Mouse (Mus musculus): ENCODE results near the gene Nhsl2. TPM values are rescaled to one million over a fixed set of nuclear protein-coding genes. Genes with fewer than 3 reads are reported as not detected.
"Not testable (repeated sequence)": the region's sequence is repeated elsewhere in the genome, so short reads cannot be mapped to it uniquely, and the experiment has no call there.

Gene Nhsl2
- polyA plus RNA-seq (2014; fragmentation: Nextera tagmentation; extraction: Ambion mirVana): 17.2 and 20.3 TPM in 2 replicates

DNA sequence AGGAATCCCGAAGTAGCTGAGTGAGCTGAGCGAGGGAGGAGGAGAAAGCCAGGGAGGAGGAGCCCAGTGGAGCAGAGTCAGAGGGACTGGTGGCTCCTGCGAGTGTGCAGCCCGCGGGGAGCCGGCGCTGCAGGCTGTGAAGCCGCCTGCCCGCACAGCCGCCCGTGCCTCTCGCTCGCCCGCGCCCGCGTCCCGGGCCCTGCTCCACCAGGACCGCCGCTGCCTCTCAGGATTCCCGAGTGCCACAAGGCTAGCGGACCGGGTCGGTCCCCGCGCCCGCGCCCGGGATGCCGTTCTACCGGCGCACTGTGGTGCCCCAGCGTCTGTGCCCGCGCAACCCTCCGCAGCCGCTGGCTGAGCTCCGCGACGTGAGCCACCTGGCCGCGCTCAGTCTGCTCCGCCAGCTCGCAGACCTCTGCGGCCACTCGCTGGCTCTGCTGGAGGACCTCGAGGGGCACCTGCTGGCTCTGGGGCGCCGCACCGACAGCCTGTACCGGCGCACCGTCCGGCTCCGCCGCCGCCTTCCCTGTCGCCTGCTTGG is at the start of gene Nhsl2:
Nhsl2 (plus strand) TSS at position 105 of the 541 bp plus-strand sequence.
- WGBS (ENCODE audit: insufficient replicate concordance): 11% methylated on average over 40 of the region's 58 CpGs
- no peaks in the 10 kb centered on the region for H3K36me3 ChIP-seq (ENCODE audit: control insufficient read depth, insufficient read depth, low read length)
- peaks cover 15% of the 10 kb centered on the region; the same call in 1 of the 2 replicates for H3K4me1 ChIP-seq (ENCODE audit: control insufficient read depth, insufficient read depth, low read length)
- peaks cover 38% of the 10 kb centered on the region for H3K27me3 ChIP-seq (ENCODE audit: control insufficient read depth, insufficient read depth, low read length)
- ATAC-seq (replicated peaks; ENCODE audit: insufficient number of reproducible peaks, low FRiP score, low TSS enrichment): 0 out of 2 replicates have a peak, but pooled peaks have one; percentile 68
- H3K9me3 ChIP-seq (replicated peaks; ENCODE audit: control insufficient read depth, low read length): no peaks in the 10 kb centered on the region; the same call in 1 of the 2 replicates
- peak within 1 kb of the TSS; percentile 65 for H3K4me2 ChIP-seq
- peak within 1 kb of the TSS; percentile 66 for H3K27ac ChIP-seq (ENCODE audit: low read depth, low read length)
- peak within 1 kb of the TSS; percentile 69 for H3K4me3 ChIP-seq (ENCODE audit: low read depth, low read length)
- peak within 1 kb of the TSS; percentile 79 for H3K9ac ChIP-seq (ENCODE audit: low read depth, low read length)

DNA sequence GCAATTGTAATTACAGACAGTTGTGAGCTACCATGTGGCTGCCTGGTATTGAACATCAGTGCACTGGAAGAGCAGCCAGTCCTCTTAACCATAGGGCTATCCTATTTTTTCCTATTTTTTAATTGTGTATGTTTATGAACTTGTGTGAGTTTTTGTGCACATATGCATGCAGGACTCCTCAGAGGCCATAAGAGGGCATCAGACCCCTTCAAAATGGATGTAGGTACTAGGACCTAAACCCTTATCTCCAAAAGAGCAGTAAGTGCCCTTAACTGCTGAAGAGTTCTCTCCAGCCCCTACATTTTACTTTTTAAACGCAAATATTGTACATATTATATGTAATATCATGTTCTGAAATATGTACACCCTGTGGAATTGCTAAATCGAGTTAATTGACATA is 43.7 kb upstream of the Nhsl2 start:
- H3K9ac ChIP-seq (ENCODE audit: low read depth, low read length): no peak overlapping the region
- WGBS (ENCODE audit: insufficient replicate concordance): 27% methylated on average over 2 of the region's 2 CpGs
- H3K9me3 ChIP-seq (replicated peaks; ENCODE audit: control insufficient read depth, low read length): no peaks in the 10 kb centered on the region
- no peak overlapping the region for H3K4me2 ChIP-seq
- H3K36me3 ChIP-seq (ENCODE audit: control insufficient read depth, insufficient read depth, low read length): no peaks in the 10 kb centered on the region
- no peak overlapping the region for H3K27ac ChIP-seq (ENCODE audit: low read depth, low read length)
- H3K27me3 ChIP-seq (ENCODE audit: control insufficient read depth, insufficient read depth, low read length): peaks cover 5% of the 10 kb centered on the region; the same call in 1 of the 2 replicates
- H3K4me1 ChIP-seq (ENCODE audit: control insufficient read depth, insufficient read depth, low read length): no peaks in the 10 kb centered on the region
- no peak for ATAC-seq (replicated peaks; ENCODE audit: insufficient number of reproducible peaks, low FRiP score, low TSS enrichment)
- H3K4me3 ChIP-seq (ENCODE audit: low read depth, low read length): no peak overlapping the region

DNA sequence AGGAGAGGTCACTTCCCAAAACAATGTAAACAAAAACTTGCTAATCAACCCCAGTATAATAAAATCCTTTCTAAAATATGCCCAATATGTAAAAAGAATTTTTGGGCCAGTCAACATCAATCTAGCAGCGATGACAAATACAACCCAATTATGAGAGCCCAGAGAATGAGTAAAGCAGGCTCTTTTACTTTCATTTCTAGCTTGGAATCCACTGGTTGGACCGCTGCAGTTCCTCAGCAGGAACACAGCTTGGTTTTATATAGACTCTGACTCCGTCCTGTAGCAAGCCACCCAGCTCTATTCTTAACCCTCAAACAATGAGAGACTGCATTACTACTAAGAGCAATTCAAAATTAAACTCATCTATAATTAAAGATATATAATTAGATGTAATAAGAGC is 37.4 kb upstream of the Nhsl2 start:
- Histone ChIP-seq H3K9me3 (replicated peaks; ENCODE audit: control insufficient read depth, low read length) (no peaks in the 10 kb centered on the region), H3K4me1 (ENCODE audit: control insufficient read depth, insufficient read depth, low read length) (no peaks in the 10 kb centered on the region), H3K27ac (ENCODE audit: low read depth, low read length) (no peak overlapping the region), H3K36me3 (ENCODE audit: control insufficient read depth, insufficient read depth, low read length) (no peaks in the 10 kb centered on the region), H3K9ac (ENCODE audit: low read depth, low read length) (no peak overlapping the region), H3K27me3 (ENCODE audit: control insufficient read depth, insufficient read depth, low read length) (0 out of 2 replicates have a peak, but pooled peaks cover 2% of the 10 kb centered on the region), H3K4me2 (no peak overlapping the region), H3K4me3 (ENCODE audit: low read depth, low read length) (no peak overlapping the region)
- WGBS (ENCODE audit: insufficient replicate concordance): 60% methylated on average over 3 of the region's 3 CpGs
- ATAC-seq (replicated peaks; ENCODE audit: insufficient number of reproducible peaks, low FRiP score, low TSS enrichment): no peak

GRCm38 (mm10) chrX:101819163-101819562 is 30.0 kb upstream of the Nhsl2 start:
- ATAC-seq (replicated peaks; ENCODE audit: insufficient number of reproducible peaks, low FRiP score, low TSS enrichment): no peak
- Histone ChIP-seq H3K27ac (ENCODE audit: low read depth, low read length) (no peak overlapping the region), H3K36me3 (ENCODE audit: control insufficient read depth, insufficient read depth, low read length) (no peaks in the 10 kb centered on the region), H3K9me3 (replicated peaks; ENCODE audit: control insufficient read depth, low read length) (no peaks in the 10 kb centered on the region), H3K4me2 (no peak overlapping the region), H3K4me1 (ENCODE audit: control insufficient read depth, insufficient read depth, low read length) (no peaks in the 10 kb centered on the region), H3K4me3 (ENCODE audit: low read depth, low read length) (no peak overlapping the region), H3K9ac (ENCODE audit: low read depth, low read length) (no peak overlapping the region), H3K27me3 (ENCODE audit: control insufficient read depth, insufficient read depth, low read length) (peaks cover 8% of the 10 kb centered on the region)
- 67% methylated on average over 1 of the region's 1 CpGs for WGBS (ENCODE audit: insufficient replicate concordance)

- H3K27me3 ChIP-seq (ENCODE audit: control insufficient read depth, insufficient read depth, low read length); H3K4me1 ChIP-seq (ENCODE audit: control insufficient read depth, insufficient read depth, low read length); H3K4me3 ChIP-seq (ENCODE audit: low read depth, low read length); H3K36me3 ChIP-seq (ENCODE audit: control insufficient read depth, insufficient read depth, low read length); ATAC-seq (replicated peaks; ENCODE audit: insufficient number of reproducible peaks, low FRiP score, low TSS enrichment); H3K9me3 ChIP-seq (replicated peaks; ENCODE audit: control insufficient read depth, low read length); H3K27ac ChIP-seq (ENCODE audit: low read depth, low read length); H3K9ac ChIP-seq (ENCODE audit: low read depth, low read length); H3K4me2 ChIP-seq: not testable (repeated sequence)
Measured at GRCm38 (mm10) chrX:101819980-101820379, 29.2 kb upstream of the Nhsl2 start.

- H3K4me1 ChIP-seq (ENCODE audit: control insufficient read depth, insufficient read depth, low read length): peaks cover 14% of the 10 kb centered on the region; the same call in 1 of the 2 replicates
- 32% methylated on average over 5 of the region's 5 CpGs for WGBS (ENCODE audit: insufficient replicate concordance)
- peak overlapping the region; percentile 75 for H3K27ac ChIP-seq (ENCODE audit: low read depth, low read length)
- no peaks in the 10 kb centered on the region; the same call in 1 of the 2 replicates for H3K9me3 ChIP-seq (replicated peaks; ENCODE audit: control insufficient read depth, low read length)
- H3K9ac ChIP-seq (ENCODE audit: low read depth, low read length): 0 out of 2 replicates have a peak overlapping the region, but pooled peaks have one; percentile 34
- ATAC-seq (replicated peaks; ENCODE audit: insufficient number of reproducible peaks, low FRiP score, low TSS enrichment): peak; percentile 46; the same call in 1 of the 2 replicates
- H3K36me3 ChIP-seq (ENCODE audit: control insufficient read depth, insufficient read depth, low read length): no peaks in the 10 kb centered on the region
- H3K27me3 ChIP-seq (ENCODE audit: control insufficient read depth, insufficient read depth, low read length): peaks cover 38% of the 10 kb centered on the region
- no peak overlapping the region for H3K4me2 ChIP-seq
- no peak overlapping the region for H3K4me3 ChIP-seq (ENCODE audit: low read depth, low read length)
Measured at GRCm38 (mm10) chrX:101847191-101847795, 1.9 kb upstream of the Nhsl2 start.

DNA sequence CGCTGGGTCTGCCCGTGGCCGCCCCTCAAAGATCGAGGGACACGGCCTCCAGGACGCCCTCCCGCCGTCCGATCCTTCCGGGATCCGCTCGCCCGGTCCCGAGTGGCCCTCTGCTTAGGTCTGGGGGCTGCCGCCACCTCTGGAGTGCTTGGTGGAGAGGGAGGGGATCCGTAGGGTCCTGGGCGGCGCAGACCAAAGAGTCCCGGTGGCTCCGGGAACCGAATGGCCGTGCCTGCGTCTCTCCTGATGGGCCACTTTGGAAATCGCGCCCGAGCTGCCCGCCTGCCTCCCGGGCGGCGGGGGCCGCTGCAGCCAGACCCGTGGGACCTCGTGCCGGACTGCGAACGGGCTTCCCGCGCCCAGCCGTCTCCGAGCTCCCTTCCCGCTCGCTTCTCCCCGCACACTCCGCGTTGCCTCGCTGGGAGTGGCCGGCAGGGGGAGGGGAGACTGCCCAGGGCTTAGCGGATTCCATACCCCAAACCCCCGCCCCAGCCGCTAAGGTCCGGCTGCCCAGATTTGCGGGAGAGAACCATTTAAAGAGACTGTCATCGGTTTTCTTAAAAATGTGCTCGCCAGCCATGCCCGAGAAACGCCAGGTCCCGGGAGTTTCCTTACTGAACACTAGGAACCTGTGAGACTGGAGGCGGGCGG is 841 bp downstream of the Nhsl2 start:
- Histone ChIP-seq H3K9ac (ENCODE audit: low read depth, low read length) (peak overlapping the region; percentile 79), H3K27ac (ENCODE audit: low read depth, low read length) (peak overlapping the region; percentile 66; the same call in 1 of the 2 replicates), H3K4me2 (peak overlapping the region; percentile 65), H3K9me3 (replicated peaks; ENCODE audit: control insufficient read depth, low read length) (no peaks in the 10 kb centered on the region; the same call in 1 of the 2 replicates), H3K27me3 (ENCODE audit: control insufficient read depth, insufficient read depth, low read length) (peaks cover 38% of the 10 kb centered on the region), H3K36me3 (ENCODE audit: control insufficient read depth, insufficient read depth, low read length) (no peaks in the 10 kb centered on the region), H3K4me1 (ENCODE audit: control insufficient read depth, insufficient read depth, low read length) (peaks cover 18% of the 10 kb centered on the region; the same call in 1 of the 2 replicates), H3K4me3 (ENCODE audit: low read depth, low read length) (peak overlapping the region; percentile 69)
- ATAC-seq (replicated peaks; ENCODE audit: insufficient number of reproducible peaks, low FRiP score, low TSS enrichment): peak; percentile 42; the same call in 1 of the 2 replicates
- whole genome bisulfite sequencing (ENCODE audit: insufficient replicate concordance): 21% methylated on average over 51 of the region's 59 CpGs

DNA sequence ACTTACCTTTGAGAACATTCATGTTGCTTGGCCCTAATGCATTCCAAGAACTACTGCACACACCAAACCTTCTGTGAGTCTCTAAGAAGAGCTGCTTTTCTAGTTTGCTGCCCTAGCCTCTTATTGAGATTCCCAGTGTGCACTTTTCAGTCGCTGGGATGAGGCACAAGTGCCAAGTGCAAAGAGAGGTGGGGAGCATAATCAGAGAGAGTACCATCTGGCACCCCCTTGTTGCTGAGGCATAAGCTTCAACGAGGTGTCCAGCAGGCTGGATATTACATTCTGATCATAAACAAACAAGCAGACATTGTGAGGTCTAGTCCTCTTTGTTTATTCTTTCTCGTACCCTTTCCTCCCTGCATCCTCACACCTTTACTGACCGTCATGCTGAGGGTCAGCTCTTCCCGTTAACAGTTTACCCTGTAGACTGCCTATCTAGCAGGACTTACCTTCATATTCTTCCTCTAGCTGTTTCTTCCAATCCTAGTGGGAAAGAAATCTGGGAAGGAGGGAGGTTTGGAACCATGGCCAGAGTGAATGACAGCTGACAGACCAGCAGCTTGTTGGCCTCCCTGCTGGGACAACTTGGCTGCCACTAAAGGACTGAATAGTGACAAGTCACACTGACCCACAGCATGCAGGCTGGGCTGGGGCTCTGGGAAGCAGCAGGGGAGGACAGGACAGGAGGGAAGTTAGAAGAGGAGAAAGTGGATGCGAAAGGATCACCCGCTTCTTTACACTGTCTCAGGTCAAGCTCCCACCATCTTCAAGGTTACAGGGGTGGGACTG is 2.6 kb downstream of the Nhsl2 start:
- 45% methylated on average over 7 of the region's 7 CpGs for WGBS (ENCODE audit: insufficient replicate concordance)
- no peaks in the 10 kb centered on the region; the same call in 1 of the 2 replicates for H3K9me3 ChIP-seq (replicated peaks; ENCODE audit: control insufficient read depth, low read length)
- H3K27ac ChIP-seq (ENCODE audit: low read depth, low read length): no peak overlapping the region
- ATAC-seq (replicated peaks; ENCODE audit: insufficient number of reproducible peaks, low FRiP score, low TSS enrichment): no peak
- no peak overlapping the region for H3K4me3 ChIP-seq (ENCODE audit: low read depth, low read length)
- H3K9ac ChIP-seq (ENCODE audit: low read depth, low read length): no peak overlapping the region
- peaks cover 36% of the 10 kb centered on the region for H3K27me3 ChIP-seq (ENCODE audit: control insufficient read depth, insufficient read depth, low read length)
- peaks cover 13% of the 10 kb centered on the region; the same call in 1 of the 2 replicates for H3K4me1 ChIP-seq (ENCODE audit: control insufficient read depth, insufficient read depth, low read length)
- H3K4me2 ChIP-seq: no peak overlapping the region; the same call in 1 of the 2 replicates
- no peaks in the 10 kb centered on the region for H3K36me3 ChIP-seq (ENCODE audit: control insufficient read depth, insufficient read depth, low read length)

Data from heart, embryonic 11.5 days (tissue).